Comparison of ENCODE assay signal across 8 mouse cellular contexts in the genomic region with DNA sequence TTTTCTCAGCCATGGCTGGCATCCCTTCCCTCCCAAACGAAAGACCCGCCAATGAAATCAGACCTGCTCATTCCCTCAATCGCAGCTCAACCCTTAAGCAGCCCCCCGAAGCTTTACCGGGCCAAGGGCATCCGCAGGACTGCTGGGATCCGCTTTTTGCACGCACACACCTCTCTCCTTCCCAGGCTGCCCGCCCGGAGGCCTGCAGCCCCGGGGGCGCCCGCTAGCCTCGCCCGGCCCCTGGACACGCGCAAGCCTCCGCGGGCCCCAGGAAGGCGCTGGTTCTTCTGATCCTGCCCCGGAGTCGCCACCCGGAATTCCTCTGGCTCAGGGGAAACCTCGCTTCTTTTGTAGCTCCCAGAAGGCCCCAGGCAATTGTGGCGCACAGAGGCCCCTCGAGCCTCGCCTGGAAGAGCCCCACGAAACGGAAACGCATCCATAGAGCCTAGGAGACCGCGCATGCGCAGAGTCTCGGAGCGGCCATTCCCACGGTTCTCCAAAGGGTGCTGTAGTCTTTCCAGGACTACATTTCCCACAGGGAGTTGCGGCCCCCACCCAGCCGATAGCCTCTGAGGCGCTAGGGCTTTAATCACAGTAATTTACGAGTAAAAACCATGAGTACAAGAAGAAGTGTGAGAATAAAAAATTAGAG. TPM values are rescaled to one million over a fixed set of nuclear protein-coding genes. Genes with fewer than 3 reads are reported as not detected.
DNase-seq lines count a peak whose midpoint lies in the region; ATAC-seq lines count a peak whose summit lies in the region.
"Had no signal": no experiment of that assay in that cellular context is flagged by ENCODE, and none has a peak within 500 bp of the region (broad histone marks: within the 10 kb centered on the region; RNA-seq: fewer than 3 reads in every experiment).

A gene (minus strand): TSS at position 416 of the 652 bp plus-strand sequence.

- H3K4me3 ChIP-seq in embryonic facial prominence, embryonic 13.5 days, result peak within 1 kb of the TSS; percentile 87
- peak within 1 kb of the TSS; percentile 84 for H3K4me3 ChIP-seq in midbrain, embryonic 13.5 days (replicated peaks)

- H3K9ac ChIP-seq in embryonic facial prominence, embryonic 13.5 days, result peak within 1 kb of the TSS; percentile 94
- peak within 1 kb of the TSS; percentile 91 for H3K9ac ChIP-seq in midbrain, embryonic 13.5 days (replicated peaks)

- peak within 1 kb of the TSS; percentile 86 for H3K27ac ChIP-seq in embryonic facial prominence, embryonic 13.5 days
- H3K27ac ChIP-seq in midbrain, embryonic 13.5 days, result peak within 1 kb of the TSS; percentile 94

- peaks cover 40% of the 10 kb centered on the region for H3K36me3 ChIP-seq in embryonic facial prominence, embryonic 13.5 days
- peaks cover 38% of the 10 kb centered on the region for H3K36me3 ChIP-seq in midbrain, embryonic 13.5 days

- peak; percentile 79 for ATAC-seq in embryonic facial prominence, embryonic 13.5 days (ENCODE audit: insufficient number of reproducible peaks, insufficient read depth, low FRiP score, low TSS enrichment, low read depth)
- peak; percentile 95 for ATAC-seq in midbrain, embryonic 13.5 days

- H3K9me3 ChIP-seq in embryonic facial prominence, embryonic 13.5 days, result no peaks in the 10 kb centered on the region
- H3K9me3 ChIP-seq in midbrain, embryonic 13.5 days, result no peaks in the 10 kb centered on the region

- under 1% methylated on average over 40 of the region's 40 CpGs for WGBS in embryonic facial prominence, embryonic 13.5 days
- under 1% methylated on average over 40 of the region's 40 CpGs for WGBS in midbrain, embryonic 13.5 days

- peaks cover 20% of the 10 kb centered on the region for H3K4me1 ChIP-seq in embryonic facial prominence, embryonic 13.5 days
- H3K4me1 ChIP-seq in midbrain, embryonic 13.5 days (replicated peaks), result peaks cover 24% of the 10 kb centered on the region

- no peaks in the 10 kb centered on the region for H3K27me3 ChIP-seq in embryonic facial prominence, embryonic 13.5 days
- no peaks in the 10 kb centered on the region for H3K27me3 ChIP-seq in midbrain, embryonic 13.5 days

- H3K4me2 ChIP-seq in embryonic facial prominence, embryonic 13.5 days, result peak within 1 kb of the TSS; percentile 75
- H3K4me2 ChIP-seq in midbrain, embryonic 13.5 days (replicated peaks), result peak within 1 kb of the TSS; percentile 77

- intact Hi-C loops in left cerebral cortex, postnatal 4 days (cut with DNase I), result no loop called here

- DNase-seq in brain, adult 2 months (ENCODE audit: low read depth, low spot score), result peak; percentile 98
- peak; percentile 93 for DNase-seq in heart, adult 8-10 months (ENCODE audit: low spot score)
- DNase-seq in kidney, adult 8-10 months, result peak; percentile 91 to 94
- peak; percentile 98 for DNase-seq in left cerebral cortex, postnatal 4 days
- peak; percentile 29 to 38 for DNase-seq in spleen, postnatal 36 days (ENCODE audit: low spot score in 2 of 2)

RNA-seq across cellular contexts. Expression of the gene that starts here (rescaled TPM):
- 9.5 and 9.7 TPM in 2 replicates for polyA plus RNA-seq in embryonic facial prominence, embryonic 13.5 days (2015; fragmentation: Nextera tagmentation; extraction: Ambion mirVana)
- 1 to 10 TPM; 2.2 to 2.6 (median 2.6) TPM for total RNA-seq in heart, adult 8-10 months (2022)
- total RNA-seq in left cerebral cortex, postnatal 4 days (2021), result 10 to 100 TPM; 16.5 TPM
- 14.1 and 14.5 TPM in 2 replicates for polyA plus RNA-seq in midbrain, embryonic 13.5 days (2015; fragmentation: Nextera tagmentation; extraction: Ambion mirVana)
- total RNA-seq: neutrophil, adult 5-6 weeks had no signal

Comparison
In these comparisons a context has a peak if more than half of its experiments do, and no peak if none do; other contexts are left out.
1. Peak in every context shown above with its lines: DNase-seq, ATAC-seq, H3K4me3 ChIP-seq and H3K27ac ChIP-seq.
2. RNA of the gene that starts here (total RNA-seq): 16.5 TPM in left cerebral cortex, postnatal 4 days; 2.2 to 2.6 TPM in heart, adult 8-10 months; every median in the first group is over 4 times any median in the second.
3. DNase-seq: peak in every context shown above with its lines; median percentile 98 in brain, adult 2 months; 98 in left cerebral cortex, postnatal 4 days; 93 in heart, adult 8-10 months; 92 in kidney, adult 8-10 months; 34 in spleen, postnatal 36 days.